Mouse (Mus musculus) forebrain, embryonic 13.5 days (tissue): ENCODE measurements around the gene Coro1a. TPM values are rescaled to one million over a fixed set of nuclear protein-coding genes. Genes with fewer than 3 reads are reported as not detected.

Source experiments
- ATAC-seq: fragments of 200-750 bp; cut with Nextera tagmentation; 2 replicates; pipeline ENCODE4 v1.8.0; 2017
- H3K27ac ChIP-seq: fragments of 300-500 bp; sonication (generic); 2 replicates; pipeline ENCODE4 v1.5.1; 2015; ENCODE audit warnings: inconsistent platforms, mild to moderate bottlenecking, moderate library complexity
- H3K27me3 ChIP-seq: fragments of 300-500 bp; sonication (generic); 2 replicates; pipeline ENCODE4 v1.6.1; 2015; ENCODE audit warnings: mild to moderate bottlenecking, inconsistent platforms
- H3K36me3 ChIP-seq: fragments of 300-500 bp; sonication (generic); 2 replicates; pipeline ENCODE4 v1.6.1; 2015; ENCODE audit warnings: mild to moderate bottlenecking, inconsistent platforms; ENCODE audit not compliant: poor library complexity, severe bottlenecking
- H3K4me1 ChIP-seq: fragments of 300-500 bp; sonication (generic); 2 replicates; pipeline ENCODE4 v1.6.1; 2015; ENCODE audit warnings: inconsistent platforms
- H3K4me2 ChIP-seq: fragments of 300-500 bp; sonication (generic); 2 replicates; pipeline ENCODE4 v1.6.1; 2015; ENCODE audit warnings: inconsistent platforms, mild to moderate bottlenecking, moderate library complexity
- H3K4me3 ChIP-seq: fragments of 300-500 bp; sonication (generic); 2 replicates; pipeline ENCODE4 v1.5.1; 2015; ENCODE audit warnings: mild to moderate bottlenecking, inconsistent platforms
- H3K9ac ChIP-seq: fragments of 300-500 bp; sonication (generic); 2 replicates; pipeline ENCODE4 v1.6.1; 2015; ENCODE audit warnings: mild to moderate bottlenecking, inconsistent platforms
- H3K9me3 ChIP-seq: fragments of 300-500 bp; sonication (generic); replicated peaks from 2 replicates; pipeline ENCODE4 v1.6.1; 2016; ENCODE audit warnings: inconsistent platforms
- WGBS: fragments of 180-500 bp; shearing (Covaris S2); methylation state at CpG from one replicate; pipeline ENCODE4 v1.1.7; 2015; 5-methylcytosine and 5-hydroxymethylcytosine counted together
- polyA plus RNA-seq: library from polyadenylated mRNA; unstranded; fragments of >200 nt; fragmentation: Nextera tagmentation; extraction: Ambion mirVana; gene quantifications from 2 replicates; pipeline ENCODE4 v1.2.1, GENCODE M21; 2015

The Coro1a gene
- polyA plus RNA-seq, 1 experiment from 2014 or later, result 77.1 TPM

DNA sequence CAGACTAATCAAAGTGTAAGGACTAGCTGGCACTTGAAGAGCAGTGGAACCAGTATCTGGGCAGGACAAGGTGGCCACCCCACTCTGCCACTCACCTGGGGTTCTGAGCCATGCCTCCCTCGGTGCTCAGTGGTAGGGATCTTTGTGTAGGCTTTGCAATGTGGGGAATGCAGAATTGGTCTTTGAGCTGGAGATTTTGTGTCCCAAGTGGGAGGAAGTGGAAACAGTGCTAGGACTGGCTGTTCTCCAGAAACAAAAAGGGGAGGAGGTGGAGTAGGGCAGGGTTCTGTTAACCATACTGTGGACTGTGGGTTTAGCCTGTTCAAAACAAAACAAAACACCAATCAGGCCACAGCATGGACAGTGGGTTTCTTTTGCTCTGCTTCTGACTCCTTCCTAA, 31.4 kb downstream of the Coro1a start, which contains the start of gene Sult1a1:
Gene Sult1a1, minus strand, starts transcription at position 226 of the 400 bp plus-strand sequence.
- no peak for ATAC-seq
- peaks cover 32% of the 10 kb centered on the region for H3K36me3 ChIP-seq
- WGBS, result 91% methylated on average over 1 of the region's 1 CpGs
- no peak within 1 kb of the TSS for H3K4me3 ChIP-seq
- H3K4me1 ChIP-seq, result no peaks in the 10 kb centered on the region
- no peaks in the 10 kb centered on the region for H3K27me3 ChIP-seq
- no peak within 1 kb of the TSS for H3K9ac ChIP-seq
- H3K9me3 ChIP-seq, result no peaks in the 10 kb centered on the region
- H3K27ac ChIP-seq, result no peak within 1 kb of the TSS
- H3K4me2 ChIP-seq, result no peak within 1 kb of the TSS

DNA sequence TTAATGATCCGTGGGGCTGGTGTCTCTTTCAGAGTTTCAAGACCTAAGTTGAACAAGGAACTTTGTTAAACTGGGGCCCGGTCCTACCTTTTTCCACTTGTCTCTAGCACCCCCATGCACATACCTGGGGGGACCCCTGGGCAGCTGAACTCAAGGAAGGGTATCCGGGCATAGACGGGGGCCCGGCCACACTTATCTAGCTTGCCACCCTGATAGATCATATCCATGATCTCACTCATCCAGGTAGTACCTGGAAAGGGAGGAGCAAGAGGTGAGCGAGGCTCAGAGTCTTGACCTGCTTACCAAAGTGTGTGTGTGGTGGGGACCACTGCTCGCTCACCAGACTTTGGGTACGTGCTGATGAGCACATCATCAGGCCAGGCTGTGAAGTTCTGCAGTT, 32.5 kb downstream of the Coro1a start:
- Histone ChIP-seq H3K27ac (no peak overlapping the region), H3K9me3 (no peaks in the 10 kb centered on the region), H3K4me2 (no peak overlapping the region), H3K4me3 (no peak overlapping the region), H3K9ac (no peak overlapping the region), H3K4me1 (no peaks in the 10 kb centered on the region), H3K36me3 (peaks cover 40% of the 10 kb centered on the region), H3K27me3 (no peaks in the 10 kb centered on the region)
- 95% methylated on average over 8 of the region's 8 CpGs for WGBS
- no peak for ATAC-seq

DNA sequence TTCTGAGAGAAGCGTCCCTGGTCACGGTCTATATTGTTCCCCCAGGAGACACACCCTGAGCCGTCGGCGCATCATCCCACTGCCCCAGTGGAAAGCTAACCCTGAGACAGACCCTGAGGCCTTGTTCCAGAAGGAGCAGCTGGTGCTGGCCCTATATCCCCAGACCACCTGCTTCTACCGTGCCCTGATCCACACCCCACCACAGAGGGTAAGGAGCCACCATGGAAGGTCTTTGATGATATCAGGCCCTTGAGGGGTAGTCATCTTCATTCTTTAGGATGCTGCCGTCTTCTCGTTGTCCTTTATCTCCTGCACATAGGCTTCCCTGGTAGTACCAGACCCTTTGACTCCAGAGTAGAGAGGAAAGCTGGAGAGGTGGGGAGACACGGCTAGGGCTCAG, 35.5 kb downstream of the Coro1a start:
- Histone ChIP-seq H3K4me1 (no peaks in the 10 kb centered on the region), H3K27ac (no peak overlapping the region), H3K27me3 (no peaks in the 10 kb centered on the region), H3K4me2 (no peak overlapping the region), H3K36me3 (peaks cover 55% of the 10 kb centered on the region), H3K9ac (no peak overlapping the region), H3K9me3 (no peaks in the 10 kb centered on the region), H3K4me3 (no peak overlapping the region)
- ATAC-seq, result no peak
- WGBS, result 95% methylated on average over 9 of the region's 9 CpGs

DNA sequence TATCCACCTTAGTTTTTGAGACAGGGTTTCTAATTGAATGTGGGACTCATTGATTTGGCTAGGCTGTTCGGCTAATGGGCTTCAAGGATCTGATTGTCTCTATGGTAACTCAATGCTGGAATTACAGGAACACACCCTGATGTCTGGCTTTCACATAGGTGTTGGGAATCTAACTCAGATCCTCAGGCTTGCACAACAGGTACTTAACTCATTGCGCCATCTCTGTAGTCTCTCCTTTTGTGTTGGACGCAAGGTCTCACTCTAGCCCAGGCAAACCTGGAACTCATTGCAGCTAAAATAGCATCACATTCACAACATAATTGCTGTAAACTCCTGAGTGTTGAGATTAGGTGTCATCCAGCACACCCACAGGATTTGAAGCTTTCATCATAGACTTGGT, 37.4 kb downstream of the Coro1a start:
- Histone ChIP-seq H3K4me2 (no peak overlapping the region), H3K9ac (no peak overlapping the region), H3K27ac (no peak overlapping the region), H3K36me3 (peaks cover 59% of the 10 kb centered on the region), H3K4me3 (no peak overlapping the region), H3K4me1 (no peaks in the 10 kb centered on the region), H3K27me3 (no peaks in the 10 kb centered on the region), H3K9me3 (no peaks in the 10 kb centered on the region)
- ATAC-seq, result no peak
- WGBS, result 95% methylated on average over 3 of the region's 3 CpGs

DNA sequence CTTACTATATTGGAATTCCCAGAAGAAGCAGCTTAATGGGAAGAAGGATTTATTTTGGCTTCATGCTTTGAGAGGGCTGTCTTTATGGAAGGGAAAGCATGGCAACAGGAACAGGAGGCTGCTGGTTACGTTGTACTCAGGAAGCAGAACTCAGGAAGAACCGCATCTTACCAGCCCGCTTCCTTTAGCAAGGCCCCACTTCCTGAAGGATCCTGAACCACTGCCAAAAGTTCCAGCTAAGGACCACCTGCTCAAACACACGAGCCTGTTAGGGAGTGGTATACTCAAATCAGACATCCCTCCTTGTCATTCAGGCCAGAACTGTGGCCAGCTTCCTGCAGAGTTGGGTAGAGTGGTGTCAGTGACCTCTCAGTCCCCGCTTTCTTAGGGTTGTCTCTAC, 39.1 kb downstream of the Coro1a start:
- Histone ChIP-seq H3K4me1 (no peaks in the 10 kb centered on the region), H3K4me3 (no peak overlapping the region), H3K9ac (no peak overlapping the region), H3K9me3 (no peaks in the 10 kb centered on the region), H3K4me2 (no peak overlapping the region), H3K27ac (no peak overlapping the region; the same call in 1 of the 2 replicates), H3K36me3 (peaks cover 74% of the 10 kb centered on the region), H3K27me3 (no peaks in the 10 kb centered on the region)
- WGBS, result 85% methylated on average over 5 of the region's 5 CpGs
- ATAC-seq, result no peak

DNA sequence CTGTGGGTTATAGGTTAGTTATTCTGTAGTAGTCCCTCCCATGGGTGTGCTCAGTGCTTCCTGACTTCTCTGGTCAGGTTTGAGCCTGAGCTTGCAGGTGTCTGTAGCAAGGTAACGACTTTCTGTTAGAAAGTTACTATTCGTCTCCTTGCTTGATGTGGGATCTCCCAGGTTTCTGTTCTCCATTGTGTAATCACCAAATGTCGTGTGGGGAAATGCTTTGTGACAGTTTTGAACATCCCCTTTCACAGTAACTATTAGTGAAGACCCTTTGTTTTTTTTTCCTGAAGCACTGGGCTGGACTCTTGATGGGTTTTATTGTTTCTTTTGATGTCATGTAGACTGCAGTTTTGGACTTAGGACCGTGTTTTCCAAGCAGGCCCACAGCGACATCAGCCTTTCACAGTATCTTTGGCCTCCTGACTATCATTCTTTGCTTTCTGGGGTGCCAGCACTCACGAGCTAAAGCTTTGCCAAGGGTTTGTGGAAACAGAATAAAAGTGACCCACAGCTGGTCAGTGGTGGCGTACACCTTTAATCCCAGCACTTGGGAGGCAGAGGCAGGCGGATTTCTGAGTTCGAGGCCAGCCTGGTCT, 40.0 kb downstream of the Coro1a start:
- WGBS, result 87% methylated on average over 9 of the region's 9 CpGs
- Histone ChIP-seq H3K9ac (no peak overlapping the region), H3K36me3 (peaks cover 76% of the 10 kb centered on the region)

DNA sequence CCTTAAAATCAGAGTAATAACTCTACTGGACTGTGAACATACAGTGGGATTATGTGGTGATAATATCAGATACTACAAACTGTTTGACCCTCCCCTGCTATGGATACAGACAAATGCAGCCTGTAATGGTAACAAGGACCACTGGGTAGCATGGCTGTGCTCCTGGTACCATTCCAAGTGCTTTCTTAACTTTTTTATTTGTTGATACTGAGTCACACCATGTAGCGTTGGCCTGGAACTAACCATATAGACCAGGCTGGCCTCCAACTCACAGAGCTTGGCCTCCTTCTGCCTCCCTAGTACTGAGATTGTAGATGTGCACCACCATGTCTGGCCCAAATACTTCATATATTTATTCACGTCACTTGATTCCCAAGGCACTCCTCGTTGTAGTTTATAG, 42.3 kb downstream of the Coro1a start:
- no peaks in the 10 kb centered on the region for H3K9me3 ChIP-seq
- no peaks in the 10 kb centered on the region for H3K4me1 ChIP-seq
- no peak overlapping the region for H3K27ac ChIP-seq
- 98% methylated on average over 3 of the region's 3 CpGs for WGBS
- H3K4me3 ChIP-seq, result no peak overlapping the region
- peaks cover 60% of the 10 kb centered on the region for H3K36me3 ChIP-seq
- H3K4me2 ChIP-seq, result no peak overlapping the region
- no peak for ATAC-seq
- H3K9ac ChIP-seq, result no peak overlapping the region
- no peaks in the 10 kb centered on the region for H3K27me3 ChIP-seq

More for the DNA sequence above, 40.0 kb downstream of the Coro1a start:
- H3K27ac ChIP-seq, result no peak overlapping the region
- H3K9me3 ChIP-seq, result no peaks in the 10 kb centered on the region
- no peaks in the 10 kb centered on the region for H3K4me1 ChIP-seq
- H3K27me3 ChIP-seq, result no peaks in the 10 kb centered on the region
- no peak overlapping the region for H3K4me3 ChIP-seq
- no peak for ATAC-seq
- no peak overlapping the region for H3K4me2 ChIP-seq

DNA sequence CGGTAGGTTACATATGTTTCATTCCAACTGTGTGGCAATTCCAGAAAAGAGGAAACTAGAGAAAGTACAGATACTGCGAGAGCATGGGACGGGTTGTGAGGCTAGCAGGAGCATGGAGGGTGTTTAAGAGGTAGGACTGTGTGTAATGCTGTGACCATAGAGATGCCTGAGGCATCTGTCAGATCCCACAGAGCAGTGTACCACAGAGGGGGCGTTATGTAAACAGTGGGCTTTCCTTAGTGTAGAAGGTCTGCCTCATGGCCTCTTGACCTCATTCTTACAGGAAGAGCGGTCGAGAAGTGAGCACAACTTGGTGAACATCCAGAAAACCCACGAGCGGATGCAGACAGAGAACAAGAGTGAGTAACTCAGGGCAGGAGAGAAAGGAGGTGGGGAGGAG, 43.9 kb downstream of the Coro1a start:
- Histone ChIP-seq H3K9me3 (no peaks in the 10 kb centered on the region), H3K9ac (no peak overlapping the region), H3K4me2 (no peak overlapping the region), H3K27ac (no peak overlapping the region), H3K36me3 (peaks cover 49% of the 10 kb centered on the region), H3K4me3 (no peak overlapping the region), H3K27me3 (no peaks in the 10 kb centered on the region), H3K4me1 (no peaks in the 10 kb centered on the region)
- no peak for ATAC-seq
- 85% methylated on average over 8 of the region's 8 CpGs for WGBS

DNA sequence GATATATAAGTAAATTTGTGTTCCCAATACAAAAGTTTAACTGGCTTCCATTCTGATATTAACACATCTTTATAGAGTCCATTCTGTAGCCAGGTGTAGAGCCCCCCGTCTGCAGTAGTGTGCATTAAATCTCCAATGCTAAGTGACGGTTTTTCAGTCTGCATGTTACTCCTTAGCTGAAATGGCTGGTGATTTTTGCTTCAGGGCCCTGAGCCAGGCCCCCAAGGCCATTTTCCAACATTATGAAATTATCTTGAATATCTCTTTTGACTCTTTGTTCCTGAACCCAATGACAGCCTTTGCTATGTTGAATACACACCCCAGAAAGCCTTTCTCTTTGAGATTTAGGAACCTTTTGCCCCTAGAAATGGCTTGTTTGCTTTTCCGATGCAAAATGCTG, 47.8 kb downstream of the Coro1a start:
- ATAC-seq, result no peak
- H3K4me1 ChIP-seq, result no peaks in the 10 kb centered on the region
- no peak overlapping the region for H3K9ac ChIP-seq
- WGBS, result 86% methylated on average over 3 of the region's 3 CpGs
- no peaks in the 10 kb centered on the region for H3K27me3 ChIP-seq
- H3K4me2 ChIP-seq, result no peak overlapping the region
- no peaks in the 10 kb centered on the region for H3K9me3 ChIP-seq
- H3K36me3 ChIP-seq, result peaks cover 23% of the 10 kb centered on the region
- H3K27ac ChIP-seq, result no peak overlapping the region
- H3K4me3 ChIP-seq, result no peak overlapping the region

DNA sequence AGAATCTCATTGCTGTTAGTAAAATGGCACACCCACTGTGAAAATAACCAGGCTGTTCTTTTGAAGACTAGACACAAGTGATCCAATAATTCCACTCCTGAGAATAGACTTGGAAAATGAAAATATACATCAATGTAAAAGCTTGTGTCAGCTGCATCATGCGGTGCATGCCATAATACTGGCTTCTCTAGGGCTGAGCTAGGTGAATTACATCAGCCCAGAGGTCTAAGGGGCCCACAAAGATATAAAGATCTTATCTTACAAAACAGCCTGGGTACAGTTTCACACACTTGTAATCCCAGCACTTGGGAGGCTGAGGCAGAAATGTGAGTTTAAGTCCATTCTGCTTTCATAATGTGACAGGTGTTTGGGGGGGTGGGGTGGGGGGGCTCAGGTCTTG, 50.1 kb downstream of the Coro1a start:
- H3K4me2 ChIP-seq, result no peak overlapping the region
- H3K27me3 ChIP-seq, result no peaks in the 10 kb centered on the region
- no peak overlapping the region for H3K27ac ChIP-seq
- H3K9me3 ChIP-seq, result no peaks in the 10 kb centered on the region
- no peak overlapping the region for H3K9ac ChIP-seq
- peaks cover 2% of the 10 kb centered on the region; the same call in 1 of the 2 replicates for H3K36me3 ChIP-seq
- no peak overlapping the region for H3K4me3 ChIP-seq
- WGBS, result 93% methylated on average over 1 of the region's 1 CpGs
- no peak for ATAC-seq
- H3K4me1 ChIP-seq, result no peaks in the 10 kb centered on the region

DNA sequence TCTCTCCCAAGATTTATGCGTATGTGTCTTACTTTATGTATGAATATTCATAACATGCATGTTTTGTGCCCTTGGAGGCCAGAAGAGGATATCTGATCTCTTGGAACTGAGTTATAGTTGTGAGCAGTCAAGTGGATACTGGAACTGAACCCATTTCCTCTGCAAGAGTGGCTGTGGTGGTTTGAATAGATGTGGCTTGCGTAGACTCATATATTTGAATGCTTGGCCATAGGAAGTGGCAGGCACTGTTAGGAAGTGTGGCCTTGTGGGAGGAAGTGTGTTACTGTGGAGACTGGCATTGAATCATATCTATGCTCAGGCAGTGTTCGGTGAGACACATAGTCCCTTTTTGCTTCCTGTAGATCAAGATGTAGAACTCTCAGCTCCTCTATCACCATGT, 51.9 kb downstream of the Coro1a start:
- WGBS, result 95% methylated on average over 3 of the region's 3 CpGs
- Histone ChIP-seq H3K4me1 (no peaks in the 10 kb centered on the region), H3K36me3 (no peaks in the 10 kb centered on the region), H3K4me2 (no peak overlapping the region), H3K4me3 (no peak overlapping the region), H3K9ac (no peak overlapping the region), H3K27me3 (no peaks in the 10 kb centered on the region), H3K9me3 (no peaks in the 10 kb centered on the region), H3K27ac (no peak overlapping the region)
- no peak for ATAC-seq

DNA sequence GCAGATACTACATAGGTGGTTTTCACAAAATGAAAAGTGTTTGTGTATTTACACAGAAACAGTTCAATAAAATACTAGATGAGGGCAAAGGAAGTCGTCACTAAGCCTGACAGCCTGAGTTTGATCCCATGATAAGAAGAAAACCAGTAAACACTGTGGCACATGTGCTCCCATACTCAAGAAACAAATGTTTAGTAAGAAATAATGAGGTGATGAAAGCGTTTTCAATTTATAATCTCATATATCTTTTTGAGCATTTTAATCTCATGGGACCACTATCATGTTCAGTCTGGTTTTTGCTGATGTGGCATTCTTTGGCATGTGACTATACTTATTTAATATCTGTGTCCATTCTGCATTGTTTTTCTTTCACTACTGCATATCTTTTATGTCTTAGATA, 53.6 kb downstream of the Coro1a start:
- no peaks in the 10 kb centered on the region for H3K36me3 ChIP-seq
- H3K27ac ChIP-seq, result no peak overlapping the region
- no peak for ATAC-seq
- H3K4me1 ChIP-seq, result peaks cover 9% of the 10 kb centered on the region
- no peaks in the 10 kb centered on the region for H3K9me3 ChIP-seq
- no peak overlapping the region for H3K9ac ChIP-seq
- no peak overlapping the region for H3K4me3 ChIP-seq
- H3K4me2 ChIP-seq, result no peak overlapping the region
- 85% methylated on average over 2 of the region's 2 CpGs for WGBS
- H3K27me3 ChIP-seq, result no peaks in the 10 kb centered on the region

DNA sequence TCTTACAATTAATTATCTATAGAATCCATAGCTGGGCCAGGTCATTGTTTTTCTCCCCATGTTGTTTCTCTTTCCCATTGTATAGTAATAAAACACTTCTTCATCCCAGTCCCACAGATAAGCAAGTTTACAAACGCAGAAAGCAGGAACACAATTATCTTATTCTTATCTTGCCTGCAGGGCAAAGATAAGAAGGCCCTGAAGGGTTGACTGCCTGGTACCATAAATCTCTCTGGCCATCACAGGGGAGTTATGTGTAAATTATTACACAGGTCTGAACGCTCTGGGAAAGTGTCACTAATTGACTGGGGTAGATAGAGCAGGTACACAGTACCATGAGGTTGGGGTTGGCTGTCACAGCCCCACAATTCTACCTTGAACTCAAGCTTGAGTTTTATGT, 56.7 kb downstream of the Coro1a start:
- no peaks in the 10 kb centered on the region for H3K36me3 ChIP-seq
- no peaks in the 10 kb centered on the region for H3K27me3 ChIP-seq
- 93% methylated on average over 2 of the region's 2 CpGs for WGBS
- H3K4me3 ChIP-seq, result no peak overlapping the region
- ATAC-seq, result no peak
- H3K4me2 ChIP-seq, result no peak overlapping the region
- no peak overlapping the region for H3K9ac ChIP-seq
- H3K27ac ChIP-seq, result no peak overlapping the region
- peaks cover 12% of the 10 kb centered on the region for H3K4me1 ChIP-seq
- no peaks in the 10 kb centered on the region for H3K9me3 ChIP-seq
